Mouse (Mus musculus) midbrain, embryonic 14.5 days (tissue): ENCODE measurements around the gene Cbfa2t2. TPM values are rescaled to one million over a fixed set of nuclear protein-coding genes. Genes with fewer than 3 reads are reported as not detected.

Experiments used
- ATAC-seq: fragments of 200-750 bp; cut with Nextera tagmentation; 2 replicates; pipeline ENCODE4 v1.8.0; 2017; ENCODE audit warnings: moderate number of reproducible peaks, moderate library complexity; ENCODE audit not compliant: low FRiP score, low TSS enrichment
- DNase-seq: peaks from one replicate; pipeline ENCODE4 v3.0.0-alpha.2; 2015
- H3K27ac ChIP-seq: fragments of 300-500 bp; sonication (generic); replicated peaks from 2 replicates; pipeline ENCODE4 v1.5.1; 2014; ENCODE audit warnings: mild to moderate bottlenecking, low read depth, low read length, moderate library complexity
- H3K27me3 ChIP-seq: fragments of 300-500 bp; sonication (generic); 2 replicates; pipeline ENCODE4 v1.6.1; 2014; ENCODE audit warnings: low read length, control low read depth, mixed read lengths; ENCODE audit not compliant: control insufficient read depth, insufficient read depth
- H3K36me3 ChIP-seq: fragments of 300-500 bp; sonication (generic); 2 replicates; pipeline ENCODE4 v1.6.1; 2014; ENCODE audit warnings: low read length, control low read depth; ENCODE audit not compliant: control insufficient read depth, insufficient read depth
- H3K4me1 ChIP-seq: fragments of 300-500 bp; sonication (generic); 2 replicates; pipeline ENCODE4 v1.6.1; 2014; ENCODE audit warnings: mild to moderate bottlenecking, antibody characterized with exemption, low read length, control low read depth; ENCODE audit not compliant: control insufficient read depth, insufficient read depth
- H3K4me2 ChIP-seq: fragments of 300-500 bp; sonication (generic); 2 replicates; pipeline ENCODE4 v1.6.1; 2014; ENCODE audit warnings: mild to moderate bottlenecking, low read length, moderate library complexity
- H3K4me3 ChIP-seq: fragments of 300-500 bp; sonication (generic); replicated peaks from 2 replicates; pipeline ENCODE4 v1.5.1; 2014; ENCODE audit warnings: low read depth, low read length
- H3K9ac ChIP-seq: fragments of 300-500 bp; sonication (generic); replicated peaks from 2 replicates; pipeline ENCODE4 v1.6.1; 2014; ENCODE audit warnings: mild to moderate bottlenecking, low read length, moderate library complexity
- H3K9me3 ChIP-seq: fragments of 300-500 bp; sonication (generic); 2 replicates; pipeline ENCODE4 v1.6.1; 2016; ENCODE audit warnings: low read length, control low read depth, mixed read lengths; ENCODE audit not compliant: control insufficient read depth
- WGBS: fragments of 180-500 bp; shearing (Covaris S2); extraction: QIAGEN DNeasy Blood & Tissue Kit; methylation state at CpG from one replicate; pipeline ENCODE4 v1.1.7; 2014; 5-methylcytosine and 5-hydroxymethylcytosine counted together
- polyA plus RNA-seq: library from polyadenylated mRNA; unstranded; fragments of >200 nt; fragmentation: Nextera tagmentation; extraction: Ambion mirVana; gene quantifications from 2 replicates; pipeline ENCODE4 v1.2.1, GENCODE M21; 2014

Cbfa2t2 gene
- polyA plus RNA-seq, 1 experiment from 2014 or later = 65.6 TPM

- Histone ChIP-seq H3K4me1 (no peaks in the 10 kb centered on the region), H3K9me3 (no peaks in the 10 kb centered on the region), H3K27me3 (no peaks in the 10 kb centered on the region), H3K27ac (no peak overlapping the region), H3K4me3 (no peak overlapping the region), H3K4me2 (no peak overlapping the region), H3K36me3 (peaks cover 66% of the 10 kb centered on the region), H3K9ac (no peak overlapping the region)
- ATAC-seq = no peak
- no peak for DNase-seq
- 96% methylated on average over 2 of the region's 2 CpGs for WGBS
Observed at GRCm38 (mm10) chr2:154525285-154525684, 89.0 kb downstream of the Cbfa2t2 start.

- ATAC-seq (no peak), DNase-seq (peak; percentile 25)
- Histone ChIP-seq H3K4me1 (no peaks in the 10 kb centered on the region), H3K4me3 (no peak overlapping the region), H3K27me3 (no peaks in the 10 kb centered on the region), H3K4me2 (no peak overlapping the region), H3K9ac (no peak overlapping the region), H3K36me3 (peaks cover 72% of the 10 kb centered on the region), H3K27ac (no peak overlapping the region), H3K9me3 (no peaks in the 10 kb centered on the region)
- 89% methylated on average over 3 of the region's 3 CpGs for WGBS
Observed at GRCm38 (mm10) chr2:154526531-154526930, 90.2 kb downstream of the Cbfa2t2 start.

GRCm38 (mm10) chr2:154532888-154533287 lies 96.6 kb downstream of the Cbfa2t2 start:
- H3K4me3 ChIP-seq = no peak overlapping the region
- H3K9me3 ChIP-seq = no peaks in the 10 kb centered on the region
- H3K9ac ChIP-seq = no peak overlapping the region
- 18% methylated on average over 3 of the region's 3 CpGs for WGBS
- H3K4me1 ChIP-seq = 0 out of 2 replicates have a peak, but pooled peaks cover 3% of the 10 kb centered on the region
- no peak overlapping the region for H3K4me2 ChIP-seq
- ATAC-seq (no peak), DNase-seq (peak; percentile 73)
- peak overlapping the region; percentile 67 for H3K27ac ChIP-seq
- no peaks in the 10 kb centered on the region for H3K27me3 ChIP-seq
- H3K36me3 ChIP-seq = peaks cover 67% of the 10 kb centered on the region

GRCm38 (mm10) chr2:154534704-154535270 lies 98.5 kb downstream of the Cbfa2t2 start:
- 95% methylated on average over 12 of the region's 12 CpGs for WGBS
- ATAC-seq = no peak
- peaks cover 55% of the 10 kb centered on the region for H3K36me3 ChIP-seq

GRCm38 (mm10) chr2:154538310-154538709 lies 102.0 kb downstream of the Cbfa2t2 start:
- Histone ChIP-seq H3K9me3 (no peaks in the 10 kb centered on the region), H3K9ac (no peak overlapping the region; the same call in 1 of the 2 replicates), H3K36me3 (peaks cover 29% of the 10 kb centered on the region), H3K4me3 (no peak overlapping the region), H3K4me1 (peaks cover 6% of the 10 kb centered on the region; the same call in 1 of the 2 replicates), H3K4me2 (no peak overlapping the region), H3K27ac (peak overlapping the region; percentile 37; the same call in 1 of the 2 replicates), H3K27me3 (no peaks in the 10 kb centered on the region)
- DNase-seq = no peak
- no peak for ATAC-seq
- WGBS = 51% methylated on average over 2 of the region's 2 CpGs

More at GRCm38 (mm10) chr2:154534704-154535270, 98.5 kb downstream of the Cbfa2t2 start:
- Histone ChIP-seq H3K9me3 (no peaks in the 10 kb centered on the region), H3K4me2 (no peak overlapping the region), H3K4me3 (no peak overlapping the region), H3K27me3 (no peaks in the 10 kb centered on the region), H3K9ac (no peak overlapping the region; the same call in 1 of the 2 replicates), H3K4me1 (peaks cover 7% of the 10 kb centered on the region; the same call in 1 of the 2 replicates), H3K27ac (no peak overlapping the region)
- DNase-seq = no peak

- Histone ChIP-seq H3K4me1 (peaks cover 4% of the 10 kb centered on the region; the same call in 1 of the 2 replicates), H3K27ac (peak overlapping the region; percentile 37; the same call in 1 of the 2 replicates), H3K27me3 (no peaks in the 10 kb centered on the region), H3K9me3 (no peaks in the 10 kb centered on the region), H3K4me3 (no peak overlapping the region), H3K4me2 (no peak overlapping the region), H3K9ac (no peak overlapping the region; the same call in 1 of the 2 replicates), H3K36me3 (peaks cover 27% of the 10 kb centered on the region)
- no peak for DNase-seq
- no peak for ATAC-seq
- 58% methylated on average over 3 of the region's 3 CpGs for WGBS
Observed at GRCm38 (mm10) chr2:154538710-154539109, 102.4 kb downstream of the Cbfa2t2 start.

- no peaks in the 10 kb centered on the region for H3K9me3 ChIP-seq
- no peak overlapping the region for H3K4me3 ChIP-seq
- DNase-seq (peak; percentile 79), ATAC-seq (no peak)
- no peak overlapping the region for H3K4me2 ChIP-seq
- no peak overlapping the region for H3K27ac ChIP-seq
- no peak overlapping the region for H3K9ac ChIP-seq
- H3K36me3 ChIP-seq = peaks cover 17% of the 10 kb centered on the region
- peaks cover 4% of the 10 kb centered on the region; the same call in 1 of the 2 replicates for H3K4me1 ChIP-seq
- 73% methylated on average over 3 of the region's 3 CpGs for WGBS
- H3K27me3 ChIP-seq = no peaks in the 10 kb centered on the region
Observed at GRCm38 (mm10) chr2:154539720-154540119, 103.4 kb downstream of the Cbfa2t2 start.

GRCm38 (mm10) chr2:154541630-154542029 lies 105.3 kb downstream of the Cbfa2t2 start:
- ATAC-seq (no peak), DNase-seq (no peak)
- Histone ChIP-seq H3K4me2 (no peak overlapping the region), H3K27ac (no peak overlapping the region), H3K9ac (no peak overlapping the region), H3K4me1 (peaks cover 4% of the 10 kb centered on the region; the same call in 1 of the 2 replicates), H3K36me3 (peaks cover 4% of the 10 kb centered on the region; the same call in 1 of the 2 replicates), H3K27me3 (no peaks in the 10 kb centered on the region), H3K4me3 (no peak overlapping the region), H3K9me3 (no peaks in the 10 kb centered on the region)
- 85% methylated on average over 2 of the region's 2 CpGs for WGBS
